Mouse (Mus musculus): Measurements from ENCODE around the gene Vrk3.

DNA sequence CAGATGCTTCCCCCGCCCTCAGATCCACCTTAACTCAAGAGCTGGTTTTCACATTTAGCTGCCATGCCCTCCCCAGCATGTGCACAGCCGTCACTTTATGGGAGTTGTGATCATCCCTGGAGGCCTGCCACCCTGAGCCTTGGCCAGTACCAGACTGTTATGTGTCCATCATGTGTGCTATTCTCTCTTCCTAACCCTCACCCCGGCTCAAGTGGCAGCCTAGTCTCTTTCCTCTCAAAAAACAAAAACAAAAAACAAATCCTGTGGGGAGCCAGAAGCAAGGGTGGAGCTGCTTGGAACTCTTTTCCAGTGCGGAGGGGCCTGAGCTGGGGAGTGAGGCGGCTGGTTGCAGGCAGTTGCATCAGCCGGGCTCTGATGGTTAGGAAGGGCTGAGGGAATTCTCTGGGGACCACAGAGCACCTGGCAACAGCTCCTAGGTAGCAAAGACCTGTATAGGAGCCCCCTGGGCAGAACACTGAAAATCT is 70.6 kb downstream of the Vrk3 start:
- TF ChIP-seq CTCF (conservative IDR thresholded peaks at IDR 0.05; ENCODE audit: insufficient read depth, insufficient read length, low read depth, low read length) (no peak), POLR2A (IDR thresholded peaks at IDR 0.05; ENCODE audit: low read depth, low read length) (no peak)
